Mouse (Mus musculus) ES-Bruce4 (cell line): ENCODE measurements at regions not wholly inside any gene's neighbourhood (a gene's known extent, or its start where the extent isn't known, plus 50 kb on each side); places are given as distances from the start of the nearest gene placed in this dataset.

Experiments
- H3K27ac ChIP-seq: 2 replicates; pipeline ENCODE4 v1.5.1; 2012; ENCODE audit warnings: low read length, inconsistent platforms; ENCODE audit not compliant: insufficient read depth
- H3K27me3 ChIP-seq: 2 replicates; pipeline ENCODE4 v1.6.1; 2012; ENCODE audit warnings: mild to moderate bottlenecking, low read length, inconsistent platforms; ENCODE audit not compliant: control insufficient read depth, poor library complexity, insufficient read depth, severe bottlenecking
- H3K36me3 ChIP-seq: 2 replicates; pipeline ENCODE4 v1.6.1; 2012; ENCODE audit warnings: inconsistent platforms, mild to moderate bottlenecking, low read length, moderate library complexity; ENCODE audit not compliant: control insufficient read depth, poor library complexity, insufficient read depth, severe bottlenecking
- H3K4me1 ChIP-seq: one replicate; pipeline ENCODE4 v1.8.1; 2011; ENCODE audit warnings: low read length; ENCODE audit not compliant: control insufficient read depth, insufficient read depth
- H3K4me3 ChIP-seq: 2 replicates; pipeline ENCODE4 v1.5.1; 2011; ENCODE audit warnings: low read depth, mild to moderate bottlenecking, low read length
- H3K9ac ChIP-seq: 2 replicates; pipeline ENCODE4 v1.6.1; 2012; ENCODE audit warnings: low read depth, mild to moderate bottlenecking, inconsistent platforms; ENCODE audit not compliant: poor library complexity, severe bottlenecking
- H3K9me3 ChIP-seq: replicated peaks from 2 replicates; pipeline ENCODE4 v1.6.1; 2012; ENCODE audit warnings: mild to moderate bottlenecking, low read length, inconsistent platforms; ENCODE audit not compliant: control insufficient read depth, poor library complexity, insufficient read depth, severe bottlenecking
- CTCF ChIP-seq: IDR thresholded peaks from one replicate; pipeline ENCODE4 v1.8.1; 2011; ENCODE audit warnings: low read depth, low read length
- EP300 ChIP-seq: IDR thresholded peaks from 2 replicates; pipeline ENCODE4 v1.6.1; 2011; ENCODE audit warnings: low read depth, low read length; ENCODE audit not compliant: insufficient read depth
- POLR2A ChIP-seq: IDR thresholded peaks from one replicate; pipeline ENCODE4 v1.8.1; 2011; ENCODE audit warnings: low read length; ENCODE audit not compliant: insufficient read depth

DNA sequence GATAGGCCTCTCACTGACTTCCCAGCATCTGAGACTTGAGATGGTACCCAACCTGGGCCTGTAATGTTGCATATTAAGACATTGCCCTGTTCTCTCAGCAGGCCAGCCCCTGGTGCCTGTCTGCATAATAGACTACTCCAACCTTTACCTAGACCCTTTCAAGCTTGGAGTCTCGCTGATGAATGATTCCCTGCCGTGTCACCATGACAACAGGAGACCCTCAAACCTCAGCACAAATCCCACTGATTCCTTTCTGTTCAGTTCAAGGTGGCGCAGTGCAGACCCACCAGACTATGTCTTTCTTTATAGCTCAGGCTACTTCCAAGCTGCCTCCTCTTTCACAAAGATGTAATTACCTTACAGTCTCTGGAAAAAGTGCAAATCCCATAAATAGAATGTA, 172.0 kb downstream of the Dcdc2c start:
- H3K27ac ChIP-seq, result no peak overlapping the region
- no peaks in the 10 kb centered on the region for H3K4me1 ChIP-seq
- no peaks in the 10 kb centered on the region for H3K36me3 ChIP-seq
- H3K27me3 ChIP-seq, result no peaks in the 10 kb centered on the region
- no peaks in the 10 kb centered on the region for H3K9me3 ChIP-seq
- H3K9ac ChIP-seq, result no peak overlapping the region
- no peak for TF ChIP-seq CTCF
- TF ChIP-seq EP300, result no peak
- no peak for TF ChIP-seq POLR2A
- no peak overlapping the region for H3K4me3 ChIP-seq

DNA sequence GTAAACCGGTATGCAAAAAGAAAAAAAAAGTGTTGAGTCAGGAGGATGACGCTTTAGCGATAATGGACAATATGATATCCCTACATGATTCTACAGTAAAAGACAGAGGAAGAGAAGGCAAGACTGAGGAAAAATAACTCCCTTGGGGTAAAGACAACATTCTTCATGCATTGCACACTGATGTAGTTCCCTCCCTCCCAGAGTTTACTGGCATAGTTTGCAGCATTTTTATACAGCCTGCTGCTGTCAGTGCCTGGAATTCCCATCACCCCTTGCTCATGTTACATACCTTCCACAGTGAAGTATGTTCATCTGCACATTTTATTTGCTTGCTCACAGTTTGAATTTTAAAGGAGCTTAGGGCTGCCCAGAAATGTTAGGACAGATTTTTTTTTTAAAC, 174.2 kb downstream of the Dcdc2c start:
- H3K9me3 ChIP-seq, result no peaks in the 10 kb centered on the region
- H3K4me3 ChIP-seq, result no peak overlapping the region
- no peaks in the 10 kb centered on the region for H3K27me3 ChIP-seq
- no peak overlapping the region for H3K27ac ChIP-seq
- no peak overlapping the region for H3K9ac ChIP-seq
- TF ChIP-seq POLR2A, result no peak
- H3K36me3 ChIP-seq, result no peaks in the 10 kb centered on the region
- H3K4me1 ChIP-seq, result no peaks in the 10 kb centered on the region

DNA sequence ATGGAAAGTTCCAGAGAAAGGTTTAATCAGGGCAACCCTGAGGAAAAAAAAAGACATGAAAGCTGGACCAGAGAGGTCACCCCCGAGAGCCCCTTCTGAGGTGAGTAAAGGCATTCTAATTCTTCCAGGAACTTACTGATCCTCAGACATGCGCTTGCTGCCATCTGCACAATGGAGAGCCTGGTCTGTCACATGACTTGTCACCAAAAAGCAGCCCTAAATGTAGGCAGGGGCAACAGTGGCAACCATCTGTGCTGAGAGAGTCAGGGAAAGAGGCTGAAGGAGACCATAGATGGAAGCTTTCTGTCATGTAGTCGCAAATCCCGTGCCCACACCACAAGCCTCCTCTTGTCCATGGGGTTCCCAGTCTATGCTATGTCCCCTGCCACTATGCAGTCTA, 174.8 kb downstream of the Dcdc2c start:
- no peaks in the 10 kb centered on the region for H3K9me3 ChIP-seq
- no peak overlapping the region for H3K4me3 ChIP-seq
- no peaks in the 10 kb centered on the region for H3K36me3 ChIP-seq
- no peak for TF ChIP-seq CTCF
- TF ChIP-seq POLR2A, result no peak
- no peak for TF ChIP-seq EP300
- no peaks in the 10 kb centered on the region for H3K27me3 ChIP-seq
- H3K27ac ChIP-seq, result no peak overlapping the region
- H3K9ac ChIP-seq, result no peak overlapping the region
- no peaks in the 10 kb centered on the region for H3K4me1 ChIP-seq

DNA sequence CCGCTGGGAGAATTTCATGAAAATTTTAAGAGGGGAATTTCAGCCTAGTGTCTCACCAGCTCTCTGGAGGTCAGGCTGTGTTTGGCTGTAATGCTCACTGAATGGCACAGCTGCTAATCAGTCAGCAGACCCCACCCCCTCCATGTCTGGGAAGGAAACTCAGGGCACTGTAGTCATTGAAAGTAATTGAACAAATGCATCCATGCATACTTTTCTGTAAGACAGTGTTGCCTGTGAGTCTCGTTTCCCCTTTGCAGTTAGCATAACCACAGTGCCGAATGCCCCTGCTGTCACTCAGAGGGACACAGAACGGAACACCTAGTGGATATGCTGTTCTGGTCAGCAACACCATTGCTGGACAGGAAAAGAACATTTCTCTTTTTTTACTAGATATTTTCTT, 175.4 kb downstream of the Dcdc2c start:
- H3K4me3 ChIP-seq, result no peak overlapping the region
- no peak overlapping the region for H3K9ac ChIP-seq
- no peaks in the 10 kb centered on the region for H3K9me3 ChIP-seq
- TF ChIP-seq POLR2A (no peak), EP300 (no peak), CTCF (no peak)
- H3K36me3 ChIP-seq, result no peaks in the 10 kb centered on the region
- no peaks in the 10 kb centered on the region for H3K4me1 ChIP-seq
- no peak overlapping the region for H3K27ac ChIP-seq
- no peaks in the 10 kb centered on the region for H3K27me3 ChIP-seq

DNA sequence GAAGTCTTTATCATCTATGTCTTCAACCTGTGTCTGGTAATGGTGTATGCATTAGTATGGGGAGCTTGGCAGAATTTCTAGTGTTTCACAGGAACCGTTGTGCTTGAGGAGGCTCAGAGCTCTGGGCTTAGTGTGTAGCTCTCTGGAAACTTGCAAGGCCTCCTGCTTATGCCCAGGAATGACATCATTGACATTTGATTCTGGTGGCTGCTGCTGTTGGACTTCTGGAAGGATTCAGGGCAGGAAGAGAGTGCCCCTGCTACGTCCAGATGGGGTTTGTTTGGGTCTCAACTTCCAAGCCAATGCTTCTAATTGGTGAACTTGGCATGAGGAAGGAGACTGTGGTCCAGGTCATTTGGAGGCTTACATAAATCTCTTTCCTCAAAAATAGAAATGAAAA, 186.9 kb downstream of the Dcdc2c start:
- Histone ChIP-seq H3K4me3 (no peak overlapping the region), H3K9me3 (no peaks in the 10 kb centered on the region), H3K9ac (no peak overlapping the region), H3K27me3 (no peaks in the 10 kb centered on the region), H3K4me1 (peaks cover 2% of the 10 kb centered on the region), H3K36me3 (no peaks in the 10 kb centered on the region), H3K27ac (no peak overlapping the region)
- TF ChIP-seq POLR2A (no peak), EP300 (no peak), CTCF (no peak)

DNA sequence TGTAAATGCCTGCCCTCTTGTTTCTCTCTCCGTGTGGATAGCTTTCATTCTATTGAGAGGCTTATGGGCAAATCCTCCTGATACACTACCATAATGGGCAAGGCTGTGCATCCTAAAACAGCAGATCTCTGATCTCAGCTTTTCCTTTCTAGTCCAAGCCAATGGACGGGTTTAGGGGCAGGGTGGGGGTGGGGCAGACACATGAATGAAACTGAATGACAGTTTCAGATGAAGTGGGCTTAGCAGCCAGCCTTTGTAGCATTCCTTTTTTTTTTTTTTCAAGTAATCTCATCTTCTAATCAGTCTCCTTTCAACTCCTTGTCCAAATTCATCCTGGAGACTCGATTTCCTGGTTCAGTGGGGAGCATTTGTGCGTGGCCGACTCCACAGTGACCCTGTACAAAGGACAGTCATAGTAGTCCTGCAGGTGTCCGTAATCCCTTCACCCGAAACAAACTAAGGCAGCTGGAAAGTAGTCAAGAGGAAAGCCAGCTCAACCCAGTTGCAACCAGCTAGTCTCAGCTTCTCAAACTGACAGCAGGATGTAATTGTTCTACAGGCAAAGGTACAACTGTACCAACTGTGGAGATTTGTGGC, 193.4 kb downstream of the Dcdc2c start:
- Histone ChIP-seq H3K4me1 (no peaks in the 10 kb centered on the region), H3K27ac (no peak overlapping the region), H3K9ac (no peak overlapping the region), H3K27me3 (no peaks in the 10 kb centered on the region), H3K36me3 (no peaks in the 10 kb centered on the region), H3K9me3 (no peaks in the 10 kb centered on the region), H3K4me3 (no peak overlapping the region)
- TF ChIP-seq POLR2A (no peak), EP300 (no peak), CTCF (no peak)
